Mouse (Mus musculus) bone marrow, adult 2 months (tissue): ENCODE data around the gene Tmem123. TPM values are rescaled to one million over a fixed set of nuclear protein-coding genes. Genes with fewer than 3 reads are reported as not detected.

ENCODE experiments used
- H3K27ac ChIP-seq: fragments of 200-500 bp; 2 replicates; pipeline ENCODE4 v1.5.1; 2012; ENCODE audit warnings: low read depth, mild to moderate bottlenecking, control low read depth, inconsistent platforms, low read length; ENCODE audit not compliant: control insufficient read depth, poor library complexity, insufficient read depth
- H3K4me1 ChIP-seq: fragments of 200-500 bp; 2 replicates; pipeline ENCODE4 v1.6.1; 2011; ENCODE audit warnings: low read length; ENCODE audit not compliant: control insufficient read depth, insufficient read depth
- H3K4me3 ChIP-seq: fragments of 200-500 bp; replicated peaks from 2 replicates; pipeline ENCODE3; 2011; ENCODE audit warnings: mild to moderate bottlenecking, low read depth, low read length, control low read depth; ENCODE audit not compliant: control insufficient read depth
- CTCF ChIP-seq: fragments of 200-500 bp; IDR thresholded peaks from 2 replicates; pipeline ENCODE4 v1.5.1; 2011; ENCODE audit warnings: low read length, control low read depth; ENCODE audit not compliant: control insufficient read depth, insufficient read depth
- POLR2A ChIP-seq: fragments of 200-500 bp; IDR thresholded peaks from 2 replicates; pipeline ENCODE4 v1.6.1; 2011; ENCODE audit warnings: low read depth, mild to moderate bottlenecking, control low read depth, low read length, borderline replicate concordance; ENCODE audit not compliant: control insufficient read depth
- WGBS: fragments of 180-500 bp; shearing (Covaris S2); methylation state at CpG from one replicate; pipeline ENCODE4 v1.1.7; 2018; 5-methylcytosine and 5-hydroxymethylcytosine counted together
- polyA plus RNA-seq: library from polyadenylated mRNA; stranded (reverse); fragments of >200 nt; gene quantifications from 2 replicates; pipeline ENCODE4 v1.2.4, GENCODE M21; 2011; ENCODE audit warnings: low replicate concordance; ENCODE audit not compliant: missing spikeins, insufficient read depth, insufficient read length

Gene Tmem123
- polyA plus RNA-seq, 1 experiment, result 15.0 TPM

GRCm38 (mm10) chr9:7778771-7779170 lies 14.9 kb downstream of the Tmem123 start:
- Histone ChIP-seq H3K4me1 (peaks cover 15% of the 10 kb centered on the region), H3K4me3 (no peak overlapping the region), H3K27ac (no peak overlapping the region)
- 74% methylated on average over 7 of the region's 7 CpGs for WGBS
- TF ChIP-seq POLR2A, result no peak
- TF ChIP-seq CTCF, result no peak

GRCm38 (mm10) chr9:7779786-7780185 lies 15.9 kb downstream of the Tmem123 start:
- Histone ChIP-seq H3K27ac (peak overlapping the region; percentile 33; the same call in 1 of the 2 replicates), H3K4me3 (no peak overlapping the region), H3K4me1 (peaks cover 11% of the 10 kb centered on the region)
- TF ChIP-seq CTCF (no peak), POLR2A (no peak)
- 61% methylated on average over 4 of the region's 4 CpGs for WGBS

- no peak for TF ChIP-seq POLR2A
- TF ChIP-seq CTCF, result 0 out of 2 replicates have a peak, but pooled peaks have one; percentile 0
- H3K4me3 ChIP-seq, result no peak overlapping the region
- WGBS, result 37% methylated on average over 8 of the region's 8 CpGs
- peaks cover 15% of the 10 kb centered on the region for H3K4me1 ChIP-seq
- H3K27ac ChIP-seq, result peak overlapping the region; percentile 33
These were observed 16.7 kb downstream of the Tmem123 start for GRCm38 (mm10) chr9:7780250-7781150.

GRCm38 (mm10) chr9:7783823-7784614 lies 20.2 kb downstream of the Tmem123 start:
- H3K4me3 ChIP-seq, result no peak overlapping the region
- peaks cover 16% of the 10 kb centered on the region for H3K4me1 ChIP-seq
- no peak for TF ChIP-seq POLR2A
- no peak for TF ChIP-seq CTCF
- peak overlapping the region; percentile 44; the same call in 1 of the 2 replicates for H3K27ac ChIP-seq
- WGBS, result 77% methylated on average over 15 of the region's 15 CpGs

GRCm38 (mm10) chr9:7784615-7785012 lies 20.8 kb downstream of the Tmem123 start:
- no peak for TF ChIP-seq POLR2A
- TF ChIP-seq CTCF, result no peak
- WGBS, result 58% methylated on average over 1 of the region's 1 CpGs
- H3K4me3 ChIP-seq, result no peak overlapping the region
- peak overlapping the region; percentile 15; the same call in 1 of the 2 replicates for H3K27ac ChIP-seq
- H3K4me1 ChIP-seq, result peaks cover 15% of the 10 kb centered on the region

GRCm38 (mm10) chr9:7785396-7785795 lies 21.6 kb downstream of the Tmem123 start:
- 78% methylated on average over 3 of the region's 3 CpGs for WGBS
- H3K27ac ChIP-seq, result peak overlapping the region; percentile 85
- peaks cover 9% of the 10 kb centered on the region for H3K4me1 ChIP-seq
- TF ChIP-seq CTCF, result no peak
- TF ChIP-seq POLR2A, result no peak
- no peak overlapping the region for H3K4me3 ChIP-seq

GRCm38 (mm10) chr9:7786086-7786485 lies 22.2 kb downstream of the Tmem123 start:
- TF ChIP-seq CTCF (no peak), POLR2A (no peak)
- Histone ChIP-seq H3K27ac (peak overlapping the region; percentile 80), H3K4me3 (no peak overlapping the region), H3K4me1 (peaks cover 9% of the 10 kb centered on the region)
- WGBS, result 90% methylated on average over 7 of the region's 7 CpGs

- WGBS, result 78% methylated on average over 6 of the region's 6 CpGs
- no peak overlapping the region for H3K27ac ChIP-seq
- TF ChIP-seq CTCF (no peak), POLR2A (no peak)
- H3K4me1 ChIP-seq, result peaks cover 9% of the 10 kb centered on the region
- H3K4me3 ChIP-seq, result no peak overlapping the region
These were observed 24.6 kb downstream of the Tmem123 start for GRCm38 (mm10) chr9:7788411-7788810.
